Mouse (Mus musculus) lung, postnatal 0 days (tissue): ENCODE measurements around the gene Tanc1. TPM values are rescaled to one million over a fixed set of nuclear protein-coding genes. Genes with fewer than 3 reads are reported as not detected.

Experiments
- ATAC-seq: fragments of 200-750 bp; cut with Nextera tagmentation; 2 replicates; pipeline ENCODE4 v1.8.0; 2017; ENCODE audit warnings: moderate library complexity
- DNase-seq: peaks from one replicate; pipeline ENCODE4 v3.0.0-alpha.2; 2016; ENCODE audit warnings: low spot score
- H3K27ac ChIP-seq: fragments of 300-500 bp; sonication (generic); 2 replicates; pipeline ENCODE4 v1.5.1; 2014; ENCODE audit warnings: antibody characterized with exemption, mild to moderate bottlenecking, low read length, mixed read lengths
- H3K27me3 ChIP-seq: fragments of 300-500 bp; sonication (generic); replicated peaks from 2 replicates; pipeline ENCODE4 v1.6.1; 2014; ENCODE audit warnings: low read length, mixed read lengths; ENCODE audit not compliant: insufficient read depth
- H3K36me3 ChIP-seq: fragments of 300-500 bp; sonication (generic); 2 replicates; pipeline ENCODE4 v1.6.1; 2014; ENCODE audit warnings: low read length, mixed read lengths; ENCODE audit not compliant: insufficient read depth
- H3K4me1 ChIP-seq: fragments of 300-500 bp; sonication (generic); 2 replicates; pipeline ENCODE4 v1.6.1; 2014; ENCODE audit warnings: antibody characterized with exemption, low read depth, low read length, mixed read lengths; ENCODE audit not compliant: insufficient read depth
- H3K4me2 ChIP-seq: fragments of 300-500 bp; sonication (generic); replicated peaks from 2 replicates; pipeline ENCODE4 v1.6.1; 2014; ENCODE audit warnings: low read depth, mild to moderate bottlenecking, low read length, moderate library complexity, mixed read lengths
- H3K4me3 ChIP-seq: fragments of 300-500 bp; sonication (generic); 2 replicates; pipeline ENCODE4 v1.5.1; 2014; ENCODE audit warnings: low read depth, low read length
- H3K9ac ChIP-seq: fragments of 300-500 bp; sonication (generic); replicated peaks from 2 replicates; pipeline ENCODE4 v1.6.1; 2014; ENCODE audit warnings: low read depth, mild to moderate bottlenecking
- H3K9me3 ChIP-seq: fragments of 300-500 bp; sonication (generic); 2 replicates; pipeline ENCODE4 v1.6.1; 2016; ENCODE audit warnings: low read length, mixed read lengths
- CTCF ChIP-seq: IDR thresholded peaks from 2 replicates; pipeline ENCODE4 v1.5.1; 2016; ENCODE audit warnings: antibody characterized with exemption, mild to moderate bottlenecking
- EP300 ChIP-seq: IDR thresholded peaks from 2 replicates; pipeline ENCODE4 v1.6.1; 2016; ENCODE audit warnings: antibody characterized with exemption, mild to moderate bottlenecking, control low read depth
- WGBS: fragments of 180-500 bp; shearing (Covaris S2); extraction: QIAGEN DNeasy Blood & Tissue Kit; methylation state at CpG from one replicate; pipeline ENCODE4 v1.1.7; 2014; 5-methylcytosine and 5-hydroxymethylcytosine counted together
- polyA plus RNA-seq: library from polyadenylated mRNA; unstranded; fragments of >200 nt; fragmentation: Nextera tagmentation; extraction: Ambion mirVana; gene quantifications from 2 replicates; pipeline ENCODE4 v1.2.1, GENCODE M21; 2015

The Tanc1 gene
- polyA plus RNA-seq, 1 experiment from 2014 or later = 20.9 TPM

DNA sequence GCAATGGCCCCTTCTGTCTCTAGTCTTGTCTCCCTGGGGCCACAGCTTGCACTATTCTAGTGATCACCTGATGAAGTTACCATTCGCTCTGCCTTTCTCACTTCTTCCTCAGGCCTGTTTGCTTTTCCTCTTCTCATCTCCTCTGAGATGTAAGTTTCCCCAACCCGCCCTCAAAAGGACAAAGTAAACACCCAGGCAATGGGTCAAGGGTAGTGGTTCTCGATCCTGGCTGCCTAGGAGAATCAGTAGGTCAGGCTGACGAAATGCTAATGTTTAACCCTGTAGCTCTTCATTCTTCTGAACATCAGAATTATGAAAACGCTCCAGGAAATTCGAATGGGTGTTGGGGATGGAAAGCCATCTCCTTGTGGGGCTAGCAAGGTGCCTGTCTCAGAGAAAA is 61.5 kb downstream of the Tanc1 start:
- peaks cover 39% of the 10 kb centered on the region for H3K4me1 ChIP-seq
- no peak overlapping the region for H3K4me3 ChIP-seq
- no peak overlapping the region for H3K4me2 ChIP-seq
- H3K9ac ChIP-seq = no peak overlapping the region
- ATAC-seq (no peak), DNase-seq (peak; percentile 18)
- no peaks in the 10 kb centered on the region for H3K27me3 ChIP-seq
- H3K9me3 ChIP-seq = no peaks in the 10 kb centered on the region
- TF ChIP-seq EP300 (peak; percentile 48; the same call in 1 of the 2 replicates), CTCF (no peak)
- 51% methylated on average over 6 of the region's 6 CpGs for WGBS
- H3K27ac ChIP-seq = no peak overlapping the region
- H3K36me3 ChIP-seq = no peaks in the 10 kb centered on the region

DNA sequence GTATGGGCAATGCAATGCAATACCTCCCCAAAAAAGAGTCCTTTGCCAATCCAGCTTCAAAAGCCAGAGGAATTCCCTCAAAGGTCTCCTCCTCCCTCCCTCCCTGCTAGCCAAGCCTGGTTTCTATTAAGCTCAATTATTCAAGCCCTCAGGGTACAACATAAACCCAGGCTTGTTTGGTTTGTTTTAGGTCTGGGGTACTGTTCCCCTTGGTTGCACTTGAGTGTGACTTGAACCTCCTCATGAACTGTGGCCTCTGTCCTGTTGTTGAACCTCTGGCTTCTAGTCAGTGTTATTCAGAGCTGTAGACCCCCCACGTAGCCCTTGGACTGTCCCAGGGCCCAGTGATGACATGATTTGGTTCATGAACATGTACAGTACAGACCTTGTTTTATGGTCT is 62.0 kb downstream of the Tanc1 start:
- no peaks in the 10 kb centered on the region for H3K36me3 ChIP-seq
- no peak for DNase-seq
- H3K4me2 ChIP-seq = no peak overlapping the region
- TF ChIP-seq CTCF (no peak), EP300 (no peak)
- 50% methylated on average over 1 of the region's 1 CpGs for WGBS
- no peaks in the 10 kb centered on the region for H3K9me3 ChIP-seq
- no peak overlapping the region for H3K9ac ChIP-seq
- 0 out of 2 replicates have a peak overlapping the region, but pooled peaks have one; percentile 4 for H3K27ac ChIP-seq
- peaks cover 41% of the 10 kb centered on the region for H3K4me1 ChIP-seq
- H3K27me3 ChIP-seq = no peaks in the 10 kb centered on the region
- no peak overlapping the region for H3K4me3 ChIP-seq
- no peak for ATAC-seq

DNA sequence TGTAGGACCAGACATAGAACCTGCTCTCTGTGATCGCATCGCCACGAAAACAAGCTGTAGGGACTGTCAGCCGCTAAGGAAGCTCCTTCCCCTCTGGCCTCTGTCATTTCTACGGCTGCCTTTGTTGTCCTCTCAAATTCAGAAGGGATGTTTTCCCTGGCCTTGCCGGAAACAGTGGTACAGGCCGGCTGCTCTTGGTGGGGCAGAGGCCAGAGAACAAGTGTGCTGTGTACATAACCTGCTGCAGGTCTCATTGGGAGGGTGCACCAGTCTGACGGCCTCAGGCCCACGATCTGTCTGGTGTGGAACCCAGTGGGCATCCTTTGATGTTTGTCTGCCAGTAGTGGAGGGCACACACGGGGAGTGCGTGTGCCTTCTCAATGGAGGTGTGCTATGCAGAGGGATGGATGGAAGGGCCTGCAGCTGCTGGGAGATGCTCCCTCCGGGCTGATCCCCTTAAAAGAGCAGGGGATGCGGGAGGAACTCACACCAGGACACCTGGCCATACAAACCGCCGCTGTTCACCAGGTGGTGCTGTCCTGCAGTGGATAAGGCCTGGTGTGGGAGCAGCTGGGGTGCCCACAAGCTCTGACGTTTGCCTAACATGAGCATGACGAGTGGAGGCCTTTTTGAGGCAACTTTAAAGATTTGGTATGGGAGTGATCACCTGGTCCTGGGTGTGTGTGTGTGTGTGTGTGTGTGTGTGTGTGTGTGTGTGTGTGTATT is 63.6 kb downstream of the Tanc1 start:
- TF ChIP-seq CTCF = peak; percentile 59
- no peak for TF ChIP-seq EP300
- Histone ChIP-seq H3K9ac (no peak overlapping the region), H3K27me3 (no peaks in the 10 kb centered on the region), H3K4me3 (no peak overlapping the region), H3K36me3 (no peaks in the 10 kb centered on the region), H3K4me1 (peaks cover 38% of the 10 kb centered on the region), H3K4me2 (no peak overlapping the region), H3K27ac (peak overlapping the region; percentile 77), H3K9me3 (no peaks in the 10 kb centered on the region)
- ATAC-seq (no peak), DNase-seq (peak; percentile 50)
- WGBS = 43% methylated on average over 17 of the region's 17 CpGs

DNA sequence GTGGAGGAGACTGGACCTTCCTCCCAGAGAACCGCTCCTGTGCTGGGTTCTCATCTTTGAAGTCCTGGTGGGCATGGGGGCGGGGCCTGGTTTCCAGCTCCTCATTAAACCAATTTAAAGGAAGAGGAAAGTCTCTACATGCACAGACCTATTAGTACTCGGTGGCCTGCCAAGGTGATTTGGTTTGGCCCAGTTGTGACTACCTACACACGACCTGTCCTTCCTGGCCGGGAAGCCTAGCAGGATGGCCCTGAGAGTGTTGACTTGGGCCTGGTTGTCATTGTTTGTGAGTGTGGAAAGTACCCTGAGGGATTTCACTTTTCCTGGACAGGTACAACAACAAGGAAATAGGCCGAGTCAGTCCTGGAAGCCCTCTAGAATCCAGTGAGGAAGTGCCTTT is 64.2 kb downstream of the Tanc1 start:
- TF ChIP-seq CTCF = no peak
- TF ChIP-seq EP300 = no peak
- H3K4me1 ChIP-seq = peaks cover 32% of the 10 kb centered on the region
- no peaks in the 10 kb centered on the region for H3K9me3 ChIP-seq
- ATAC-seq (no peak), DNase-seq (no peak)
- H3K36me3 ChIP-seq = no peaks in the 10 kb centered on the region
- 58% methylated on average over 6 of the region's 6 CpGs for WGBS
- H3K27ac ChIP-seq = peak overlapping the region; percentile 77; the same call in 1 of the 2 replicates
- H3K27me3 ChIP-seq = no peaks in the 10 kb centered on the region
- no peak overlapping the region for H3K9ac ChIP-seq
- no peak overlapping the region for H3K4me3 ChIP-seq
- no peak overlapping the region for H3K4me2 ChIP-seq

DNA sequence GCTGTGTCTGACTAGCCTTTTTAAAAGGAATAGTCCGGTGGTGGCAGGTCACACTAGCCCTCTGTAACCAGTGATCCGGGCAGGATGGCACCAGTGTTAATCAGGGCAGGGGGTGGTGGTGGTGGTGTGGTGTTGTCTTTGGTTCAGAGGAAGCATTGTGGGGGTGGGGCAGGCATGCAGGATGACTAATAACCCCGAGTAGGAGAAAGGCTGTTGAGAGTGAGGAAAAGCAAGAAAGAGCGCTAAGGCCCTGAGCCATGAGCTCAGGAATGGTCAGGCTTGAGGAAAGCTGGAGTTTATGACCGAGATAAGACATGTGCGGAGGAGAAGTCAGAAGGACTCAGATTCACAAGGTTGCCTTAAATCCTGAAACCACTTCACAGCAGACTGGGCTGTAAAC is 64.6 kb downstream of the Tanc1 start:
- peaks cover 29% of the 10 kb centered on the region for H3K4me1 ChIP-seq
- DNase-seq = peak; percentile 55

DNA sequence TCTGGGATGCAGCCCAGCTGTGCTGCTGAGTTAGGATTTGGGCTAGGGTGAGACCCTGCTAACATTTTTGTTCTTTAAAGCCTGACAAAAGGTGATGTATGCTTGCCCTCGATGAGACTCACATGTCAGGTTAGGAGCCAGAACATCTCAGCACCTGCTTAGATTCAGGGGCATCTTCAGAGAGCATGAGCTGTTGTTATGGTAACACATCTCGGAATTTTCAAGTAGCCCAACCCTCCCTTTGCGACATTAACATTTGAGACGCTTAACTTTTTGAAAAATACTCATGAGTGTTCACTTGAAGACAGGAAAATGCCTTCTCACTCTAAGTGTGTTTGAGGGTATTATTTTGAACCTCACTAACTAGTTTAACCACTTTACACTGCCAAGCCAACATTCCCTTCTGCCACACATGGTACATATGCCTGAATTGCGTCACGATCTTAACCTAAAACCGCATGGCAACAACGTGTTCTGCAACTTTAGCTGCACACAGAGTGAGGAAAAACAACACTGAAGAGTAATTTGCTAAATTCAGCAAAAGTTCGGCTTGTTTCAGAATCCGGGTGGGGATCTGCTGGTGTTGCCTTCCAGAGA is 67.7 kb downstream of the Tanc1 start:
- ATAC-seq = peak; percentile 93
- WGBS = 50% methylated on average over 10 of the region's 10 CpGs

More for the DNA sequence above, 64.6 kb downstream of the Tanc1 start:
- Histone ChIP-seq H3K36me3 (no peaks in the 10 kb centered on the region), H3K9ac (no peak overlapping the region), H3K27ac (peak overlapping the region; percentile 77), H3K9me3 (no peaks in the 10 kb centered on the region), H3K4me3 (no peak overlapping the region), H3K27me3 (no peaks in the 10 kb centered on the region), H3K4me2 (no peak overlapping the region)
- WGBS = 28% methylated on average over 6 of the region's 6 CpGs
- ATAC-seq = peak; percentile 9; the same call in 1 of the 2 replicates
- TF ChIP-seq CTCF (no peak), EP300 (no peak)

More for the DNA sequence above, 67.7 kb downstream of the Tanc1 start:
- H3K9ac ChIP-seq = no peak overlapping the region
- no peak overlapping the region for H3K4me2 ChIP-seq
- H3K4me3 ChIP-seq = no peak overlapping the region
- TF ChIP-seq EP300 (peak; percentile 99), CTCF (no peak)
- H3K36me3 ChIP-seq = no peaks in the 10 kb centered on the region
- peak; percentile 97 for DNase-seq
- H3K4me1 ChIP-seq = peaks cover 14% of the 10 kb centered on the region; the same call in 1 of the 2 replicates
- peak overlapping the region; percentile 85 for H3K27ac ChIP-seq
- H3K27me3 ChIP-seq = no peaks in the 10 kb centered on the region
- no peaks in the 10 kb centered on the region for H3K9me3 ChIP-seq
